Mouse (Mus musculus) hindbrain, postnatal 0 days (tissue): Measurements from ENCODE around the gene Rsc1a1. TPM values are rescaled to one million over a fixed set of nuclear protein-coding genes. Genes with fewer than 3 reads are reported as not detected.

Source experiments
- ATAC-seq: fragments of 200-750 bp; cut with Nextera tagmentation; 2 replicates; pipeline ENCODE4 v1.8.0; 2017; ENCODE audit warnings: mild to moderate bottlenecking, moderate TSS enrichment, moderate library complexity
- DNase-seq: peaks from one replicate; pipeline ENCODE4 v3.0.0-alpha.2; 2015; ENCODE audit warnings: low spot score
- H3K27ac ChIP-seq: fragments of 300-500 bp; sonication (generic); 2 replicates; pipeline ENCODE4 v1.5.1; 2014; ENCODE audit warnings: mild to moderate bottlenecking
- H3K27me3 ChIP-seq: fragments of 300-500 bp; sonication (generic); 2 replicates; pipeline ENCODE4 v1.6.1; 2014; ENCODE audit warnings: low read length, mixed read lengths; ENCODE audit not compliant: insufficient read depth
- H3K36me3 ChIP-seq: fragments of 300-500 bp; sonication (generic); 2 replicates; pipeline ENCODE4 v1.6.1; 2014; ENCODE audit warnings: low read length, mixed read lengths; ENCODE audit not compliant: insufficient read depth
- H3K4me1 ChIP-seq: fragments of 300-500 bp; sonication (generic); 2 replicates; pipeline ENCODE4 v1.6.1; 2014; ENCODE audit warnings: antibody characterized with exemption, low read length, mixed read lengths; ENCODE audit not compliant: insufficient read depth
- H3K4me2 ChIP-seq: fragments of 300-500 bp; sonication (generic); 2 replicates; pipeline ENCODE4 v1.6.1; 2014; ENCODE audit warnings: low read depth, mild to moderate bottlenecking, low read length, moderate library complexity, mixed read lengths
- H3K4me3 ChIP-seq: fragments of 300-500 bp; sonication (generic); 2 replicates; pipeline ENCODE4 v1.5.1; 2014; ENCODE audit warnings: low read length
- H3K9ac ChIP-seq: fragments of 300-500 bp; sonication (generic); replicated peaks from 2 replicates; pipeline ENCODE4 v1.6.1; 2014; ENCODE audit warnings: mild to moderate bottlenecking, low read length, moderate library complexity, mixed read lengths
- H3K9me3 ChIP-seq: fragments of 300-500 bp; sonication (generic); 2 replicates; pipeline ENCODE4 v1.6.1; 2016; ENCODE audit warnings: low read length, mixed read lengths
- CTCF ChIP-seq: IDR thresholded peaks from 2 replicates; pipeline ENCODE4 v1.5.1; 2016; ENCODE audit warnings: antibody characterized with exemption, control low read depth, low read depth
- WGBS: fragments of 180-500 bp; shearing (Covaris S2); extraction: QIAGEN DNeasy Blood & Tissue Kit; methylation state at CpG from one replicate; pipeline ENCODE4 v1.1.7; 2014; 5-methylcytosine and 5-hydroxymethylcytosine counted together
- polyA plus RNA-seq: library from polyadenylated mRNA; unstranded; fragments of >200 nt; fragmentation: Nextera tagmentation; extraction: Ambion mirVana; gene quantifications from 2 replicates; pipeline ENCODE4 v1.2.1, GENCODE M21; 2015
- total RNA-seq: library from RNA; depleted of rRNA; stranded (reverse); fragments of >200 nt; gene quantifications from 2 replicates; pipeline ENCODE4 v1.2.3, GENCODE M21; 2014; rRNA removed

The Rsc1a1 gene
- 3.0 and 13.6 TPM in 2 replicates for total RNA-seq
- polyA plus RNA-seq, result 0.32 TPM in 1 of 2 replicates, not detected in the other

DNA sequence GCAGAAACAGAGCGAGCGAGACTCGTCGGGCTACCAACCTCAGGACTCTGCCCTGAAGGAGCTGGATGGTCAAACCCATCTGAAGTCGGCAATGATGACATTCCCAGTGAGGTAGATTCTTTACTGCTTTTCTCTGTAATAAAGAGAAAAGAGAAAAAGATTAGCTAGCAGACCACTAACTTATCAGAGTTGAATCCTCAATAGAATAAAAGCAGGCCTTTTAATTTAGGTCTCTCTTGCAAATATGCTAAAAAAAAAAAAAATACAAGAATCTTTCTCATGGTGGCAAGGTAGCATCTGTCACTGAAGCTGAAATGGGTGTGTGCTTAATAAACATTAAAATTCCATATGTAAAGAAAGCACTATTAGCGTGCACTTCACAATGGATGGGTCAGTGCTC, at the start of gene Rsc1a1:
Gene Rsc1a1, minus strand, starts transcription at position 101 of the 400 bp plus-strand sequence.
- WGBS, result 96% methylated on average over 6 of the region's 6 CpGs
- no peak for DNase-seq
- no peak for ATAC-seq
- H3K4me3 ChIP-seq, result no peak within 1 kb of the TSS
- H3K4me1 ChIP-seq, result peaks cover 3% of the 10 kb centered on the region; the same call in 1 of the 2 replicates
- H3K9ac ChIP-seq, result no peak within 1 kb of the TSS
- H3K4me2 ChIP-seq, result no peak within 1 kb of the TSS
- H3K27me3 ChIP-seq, result no peaks in the 10 kb centered on the region
- no peak for TF ChIP-seq CTCF
- H3K27ac ChIP-seq, result no peak within 1 kb of the TSS
- H3K9me3 ChIP-seq, result no peaks in the 10 kb centered on the region
- H3K36me3 ChIP-seq, result peaks cover 20% of the 10 kb centered on the region

DNA sequence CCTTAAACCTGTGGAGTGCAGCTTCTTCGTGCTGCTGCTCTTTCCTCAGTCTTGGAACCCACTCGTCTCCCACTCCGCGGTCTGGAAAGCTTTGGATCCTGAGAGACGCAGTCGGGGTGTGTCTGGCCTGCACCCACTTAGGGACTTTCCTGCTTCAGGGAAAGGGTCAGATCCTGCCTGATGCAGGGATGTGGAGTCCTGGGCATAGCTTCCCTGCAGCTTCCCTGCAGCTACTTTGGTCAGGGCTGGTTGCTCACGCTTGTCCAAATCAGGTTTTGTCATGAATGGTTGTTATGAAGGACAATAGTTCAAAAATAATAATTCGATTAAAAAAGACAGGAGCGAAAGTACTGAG, 49.8 kb upstream of the Rsc1a1 start:
- no peak; the same call in 1 of the 2 replicates for ATAC-seq
- H3K4me2 ChIP-seq, result peak overlapping the region; percentile 60
- H3K9ac ChIP-seq, result peak overlapping the region; percentile 33; the same call in 1 of the 2 replicates
- H3K4me1 ChIP-seq, result no peaks in the 10 kb centered on the region
- H3K36me3 ChIP-seq, result no peaks in the 10 kb centered on the region
- WGBS, result 25% methylated on average over 9 of the region's 9 CpGs
- no peak overlapping the region for H3K27ac ChIP-seq
- no peaks in the 10 kb centered on the region for H3K9me3 ChIP-seq
- TF ChIP-seq CTCF, result no peak
- H3K4me3 ChIP-seq, result peak overlapping the region; percentile 35
- H3K27me3 ChIP-seq, result no peaks in the 10 kb centered on the region
- DNase-seq, result no peak

DNA sequence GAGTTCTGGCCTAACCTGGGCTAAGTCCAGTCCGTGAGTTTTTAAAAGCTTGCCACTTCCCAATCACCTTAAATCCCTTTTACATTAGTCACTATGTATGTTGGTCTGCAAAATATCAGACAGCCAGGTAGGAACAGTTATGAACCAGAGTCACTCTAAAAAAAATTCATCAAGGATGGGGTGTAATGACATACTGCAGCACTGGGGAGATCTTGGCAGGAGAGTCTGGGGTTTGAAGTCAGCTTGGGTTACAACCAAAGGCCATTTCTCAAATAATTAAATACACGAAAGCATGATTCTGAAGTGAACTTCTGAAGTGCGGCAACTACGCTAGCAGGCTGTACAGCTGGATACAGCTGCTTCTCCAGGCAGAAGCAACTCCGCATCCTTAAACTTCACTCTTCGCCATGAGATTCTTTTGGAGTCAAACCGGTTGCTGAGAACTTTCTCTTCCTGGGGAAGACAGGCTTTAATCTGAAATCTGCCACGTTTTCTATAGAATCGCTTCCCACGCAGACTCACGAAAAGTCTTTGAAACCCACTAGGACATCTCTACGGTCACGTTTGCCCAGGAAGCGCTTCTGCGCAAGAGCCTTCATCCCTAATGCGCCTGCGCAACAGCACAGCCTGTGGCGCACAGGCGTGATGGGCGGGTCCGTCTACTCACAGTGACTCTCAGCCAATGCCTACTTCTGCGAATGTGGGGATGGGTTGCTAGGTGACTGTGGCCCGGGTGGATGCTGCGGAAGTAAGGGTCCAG, 49.2 kb upstream of the Rsc1a1 start:
- peak; percentile 96 for ATAC-seq
- H3K27ac ChIP-seq, result no peak overlapping the region
- no peak for TF ChIP-seq CTCF
- no peaks in the 10 kb centered on the region for H3K4me1 ChIP-seq
- no peaks in the 10 kb centered on the region for H3K36me3 ChIP-seq
- no peaks in the 10 kb centered on the region for H3K9me3 ChIP-seq
- DNase-seq, result peak; percentile 97
- H3K4me3 ChIP-seq, result peak overlapping the region; percentile 35
- H3K27me3 ChIP-seq, result no peaks in the 10 kb centered on the region
- peak overlapping the region; percentile 33; the same call in 1 of the 2 replicates for H3K9ac ChIP-seq
- peak overlapping the region; percentile 60 for H3K4me2 ChIP-seq
- 6% methylated on average over 24 of the region's 24 CpGs for WGBS

GRCm38 (mm10) chr4:141731766-141732165, 46.4 kb upstream of the Rsc1a1 start:
- Histone ChIP-seq H3K4me2 (no peak overlapping the region), H3K4me1 (no peaks in the 10 kb centered on the region), H3K36me3 (no peaks in the 10 kb centered on the region), H3K9ac (no peak overlapping the region), H3K9me3 (no peaks in the 10 kb centered on the region), H3K4me3 (no peak overlapping the region), H3K27ac (no peak overlapping the region), H3K27me3 (no peaks in the 10 kb centered on the region)
- no peak for TF ChIP-seq CTCF
- 81% methylated on average over 5 of the region's 5 CpGs for WGBS
- DNase-seq (no peak), ATAC-seq (no peak)

DNA sequence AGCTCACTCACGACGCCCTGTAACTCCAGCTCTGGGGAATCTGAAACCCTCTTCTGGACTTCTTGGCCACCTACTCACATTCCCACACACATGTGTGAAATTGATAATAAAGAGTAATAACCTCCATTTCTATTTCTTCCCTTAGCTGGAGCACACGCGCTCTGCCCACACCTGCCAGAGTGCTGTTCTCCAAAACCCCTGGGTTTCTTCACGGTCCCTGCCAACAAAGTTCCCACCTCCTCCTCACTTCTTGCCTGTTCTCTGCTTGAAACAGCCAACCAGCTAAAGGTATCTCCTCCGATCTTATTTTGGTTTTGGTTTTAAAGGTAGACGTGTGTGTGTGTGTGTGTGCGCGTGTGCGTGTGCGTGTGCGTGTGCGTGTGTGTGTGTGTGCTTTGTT, 45.0 kb upstream of the Rsc1a1 start:
- H3K4me2 ChIP-seq, result no peak overlapping the region
- TF ChIP-seq CTCF, result no peak
- no peaks in the 10 kb centered on the region for H3K36me3 ChIP-seq
- no peak overlapping the region for H3K9ac ChIP-seq
- no peak overlapping the region for H3K4me3 ChIP-seq
- DNase-seq (no peak), ATAC-seq (no peak)
- H3K27ac ChIP-seq, result no peak overlapping the region
- no peaks in the 10 kb centered on the region for H3K4me1 ChIP-seq
- 83% methylated on average over 13 of the region's 13 CpGs for WGBS
- H3K9me3 ChIP-seq, result no peaks in the 10 kb centered on the region
- no peaks in the 10 kb centered on the region for H3K27me3 ChIP-seq

DNA sequence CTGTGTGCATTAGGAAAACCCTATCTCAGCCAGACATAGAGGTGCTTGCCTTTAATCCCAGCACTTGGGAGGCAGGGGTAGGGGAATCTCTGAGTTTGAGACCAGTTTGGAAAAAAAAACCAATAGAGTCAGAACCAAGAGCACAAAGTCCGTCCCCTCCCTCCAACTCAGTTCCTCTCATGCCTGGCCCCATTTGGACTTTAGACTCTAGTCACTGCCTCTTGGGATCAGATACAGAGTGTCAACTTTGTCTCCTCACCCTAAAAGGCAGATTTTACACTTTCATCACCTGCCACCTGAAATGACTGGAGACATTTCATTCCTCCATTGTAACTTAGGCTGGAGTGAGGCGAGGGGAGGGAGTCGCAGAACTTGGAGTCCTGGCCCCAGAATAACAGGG, 43.9 kb upstream of the Rsc1a1 start:
- no peaks in the 10 kb centered on the region for H3K36me3 ChIP-seq
- ATAC-seq, result no peak
- H3K27me3 ChIP-seq, result no peaks in the 10 kb centered on the region
- no peak overlapping the region for H3K4me3 ChIP-seq
- H3K9me3 ChIP-seq, result no peaks in the 10 kb centered on the region
- H3K4me2 ChIP-seq, result no peak overlapping the region
- DNase-seq, result no peak
- no peak for TF ChIP-seq CTCF
- H3K4me1 ChIP-seq, result no peaks in the 10 kb centered on the region
- no peak overlapping the region for H3K9ac ChIP-seq
- no peak overlapping the region for H3K27ac ChIP-seq
- 88% methylated on average over 3 of the region's 3 CpGs for WGBS

DNA sequence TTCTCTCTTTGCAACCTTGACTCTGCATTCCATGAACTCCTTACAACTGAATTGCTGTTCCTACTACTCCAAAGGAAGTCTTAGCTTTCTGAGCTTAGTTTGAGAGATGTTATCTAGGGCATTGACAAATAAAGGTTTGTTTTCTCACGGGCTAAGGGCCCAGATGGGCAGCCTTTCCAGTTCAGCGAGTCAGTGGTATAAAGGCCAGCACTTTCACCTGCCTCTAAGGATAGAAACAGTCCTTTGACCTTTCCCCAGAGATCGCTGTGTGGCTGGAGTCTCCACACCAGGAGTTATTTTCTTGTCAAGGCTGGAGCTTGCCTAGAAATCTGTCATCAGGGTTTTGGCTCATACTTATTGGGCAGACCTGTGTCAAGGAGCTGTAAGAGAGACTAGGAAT, 40.3 kb upstream of the Rsc1a1 start:
- H3K9me3 ChIP-seq, result no peaks in the 10 kb centered on the region
- 64% methylated on average over 3 of the region's 3 CpGs for WGBS
- no peak overlapping the region for H3K9ac ChIP-seq
- ATAC-seq (no peak), DNase-seq (no peak)
- H3K4me3 ChIP-seq, result no peak overlapping the region
- no peaks in the 10 kb centered on the region for H3K27me3 ChIP-seq
- H3K36me3 ChIP-seq, result no peaks in the 10 kb centered on the region
- H3K4me1 ChIP-seq, result peaks cover 10% of the 10 kb centered on the region; the same call in 1 of the 2 replicates
- H3K4me2 ChIP-seq, result no peak overlapping the region
- TF ChIP-seq CTCF, result no peak
- H3K27ac ChIP-seq, result no peak overlapping the region
